Mouse (Mus musculus) C2C12 (cell line): Measurements from ENCODE around the gene Ugt1a9.

Experiments
- CEBPB ChIP-seq: IDR thresholded peaks from one replicate; pipeline ENCODE4 v1.6.1; 2011; ENCODE audit warnings: low read depth, mild to moderate bottlenecking, control low read depth, moderate library complexity
- CTCF ChIP-seq: IDR thresholded peaks from one replicate; pipeline ENCODE4 v1.5.1; 2011; ENCODE audit not compliant: control insufficient read depth, insufficient read depth, insufficient read length
- MAX ChIP-seq: IDR thresholded peaks from one replicate; pipeline ENCODE4 v1.6.1; 2011; ENCODE audit warnings: mild to moderate bottlenecking, control low read depth
- MYOG ChIP-seq: IDR thresholded peaks from one replicate; pipeline ENCODE4 v1.6.1; 2011; ENCODE audit not compliant: control insufficient read depth, insufficient read length; ENCODE audit errors: extremely low read depth

DNA sequence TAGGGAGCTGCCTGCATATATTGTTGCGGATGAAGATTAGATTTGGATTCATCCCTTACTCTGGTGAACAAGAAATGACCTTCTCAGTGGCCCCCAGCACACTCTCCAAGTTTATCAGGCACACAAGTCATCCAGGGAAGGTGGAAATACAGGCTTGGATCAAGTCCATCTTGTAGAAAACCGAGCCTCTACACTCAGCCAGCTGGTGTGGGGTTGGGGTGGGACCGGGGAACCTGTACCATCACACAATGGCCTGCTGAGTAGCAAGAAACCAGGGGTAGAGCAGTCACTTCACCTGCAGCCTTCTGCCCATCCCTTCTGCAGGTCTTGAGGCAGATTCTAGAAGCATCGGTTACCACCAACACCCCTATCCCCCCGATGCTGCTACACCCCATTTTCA, 164.0 kb downstream of the Ugt1a9 start:
- TF ChIP-seq MYOG = no peak
- TF ChIP-seq CTCF = no peak
- no peak for TF ChIP-seq MAX
- TF ChIP-seq CEBPB = no peak
